Mouse (Mus musculus): ENCODE measurements around the gene Gatc.

DNA sequence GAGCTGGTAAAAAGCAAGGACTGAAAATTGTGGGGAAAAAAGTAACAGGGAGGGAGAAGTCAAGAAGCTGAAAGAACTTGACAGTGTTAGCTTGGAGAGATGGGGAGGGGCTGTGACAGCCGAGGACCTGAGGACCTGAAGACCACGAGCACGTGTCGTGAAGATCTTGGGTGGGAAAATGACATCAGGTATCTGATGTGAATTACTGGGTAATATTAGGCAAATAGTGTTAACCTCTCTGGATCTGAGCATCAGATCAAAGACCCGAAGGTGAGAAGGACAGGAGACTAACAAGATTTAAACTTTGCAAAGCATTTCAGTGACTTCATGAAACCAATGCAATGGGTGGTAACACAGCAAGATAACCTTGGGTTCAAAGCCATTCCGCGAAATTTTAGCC, 971 bp downstream of the Gatc start:
- TF ChIP-seq CTCF (IDR thresholded peaks at IDR 0.05; ENCODE audit: borderline replicate concordance, insufficient read depth, low read depth, low read length) (no peak), POLR2A (IDR thresholded peaks at IDR 0.05; ENCODE audit: borderline replicate concordance, insufficient read depth, low read length) (no peak)
